Mouse (Mus musculus): ENCODE data around the gene Emc10. TPM values are rescaled to one million over a fixed set of nuclear protein-coding genes. Genes with fewer than 3 reads are reported as not detected.

Gene Emc10
- polyA plus RNA-seq (2015; fragmentation: Nextera tagmentation; extraction: Ambion mirVana): 51.6 and 62.1 TPM in 2 replicates

DNA sequence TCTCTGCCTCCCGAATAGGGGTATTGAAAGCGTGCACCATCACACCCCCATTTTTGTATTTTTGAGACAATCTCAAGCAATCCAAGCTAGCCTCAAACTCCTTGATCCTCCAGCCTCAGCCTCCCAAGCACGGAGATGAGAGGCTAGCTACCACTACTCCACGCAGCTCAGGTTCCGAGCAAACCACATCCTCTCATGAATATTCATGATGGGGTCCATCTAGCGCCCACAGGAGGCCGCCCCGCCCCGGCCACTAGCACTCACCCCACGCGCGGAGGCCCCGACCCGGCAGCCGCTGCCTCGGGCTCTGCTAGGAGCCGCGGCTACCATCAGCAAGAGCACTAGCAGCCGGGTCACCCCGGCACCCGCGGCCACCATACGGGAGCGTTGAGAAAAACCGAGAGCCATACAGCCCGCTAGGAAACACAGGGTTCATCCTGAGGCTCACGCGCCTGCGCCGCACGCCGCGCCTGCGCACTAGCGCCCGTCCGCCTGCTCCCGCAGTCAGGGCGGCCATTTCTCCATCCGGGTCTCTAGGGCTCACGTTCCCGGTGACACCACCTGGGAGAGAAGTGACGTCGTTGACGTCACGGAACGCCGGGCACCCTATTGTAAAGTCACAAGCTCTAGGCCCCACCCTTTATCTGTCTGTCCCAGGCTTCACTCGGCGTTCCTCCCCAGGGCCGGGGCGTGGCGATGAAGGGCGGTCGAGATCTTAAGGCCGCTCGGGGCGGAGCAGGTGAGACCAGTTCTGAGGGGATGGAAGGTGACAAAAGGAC is at the start of gene Emc10, which contains the start of gene Fam71e1:
Emc10 (minus strand) TSS at position 538 of the 779 bp plus-strand sequence.
Fam71e1 (plus strand) TSS at position 590 of the 779 bp plus-strand sequence.

GRCm38 (mm10) chr7:44531946-44532732 is 35.8 kb upstream of the Emc10 start, which contains the start of gene Spib:
Gene Spib (minus strand): TSS chr7:44532071.

DNA sequence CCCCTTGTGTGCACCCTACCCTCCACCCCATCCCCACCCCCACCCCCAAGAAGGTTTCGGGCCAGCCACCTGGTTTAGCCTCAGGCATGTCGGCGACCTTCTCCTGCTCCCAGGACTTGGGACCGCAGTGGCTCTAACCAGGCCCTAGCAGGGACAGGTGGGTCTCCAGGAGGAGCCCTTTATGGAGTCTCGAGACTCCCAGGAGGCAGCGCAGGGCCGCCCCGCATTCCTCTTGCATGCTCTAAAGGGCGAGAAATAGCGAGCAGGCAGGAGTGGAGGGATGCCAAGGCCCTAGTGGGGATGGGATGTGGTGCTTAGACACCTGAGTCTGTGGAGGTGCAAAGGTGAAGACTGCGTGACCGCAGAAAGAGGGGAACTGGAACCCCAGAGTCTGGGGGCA is 28.2 kb upstream of the Emc10 start, which contains the start of gene Mybpc2:
Mybpc2 (minus strand) TSS at position 155 of the 400 bp plus-strand sequence.

DNA sequence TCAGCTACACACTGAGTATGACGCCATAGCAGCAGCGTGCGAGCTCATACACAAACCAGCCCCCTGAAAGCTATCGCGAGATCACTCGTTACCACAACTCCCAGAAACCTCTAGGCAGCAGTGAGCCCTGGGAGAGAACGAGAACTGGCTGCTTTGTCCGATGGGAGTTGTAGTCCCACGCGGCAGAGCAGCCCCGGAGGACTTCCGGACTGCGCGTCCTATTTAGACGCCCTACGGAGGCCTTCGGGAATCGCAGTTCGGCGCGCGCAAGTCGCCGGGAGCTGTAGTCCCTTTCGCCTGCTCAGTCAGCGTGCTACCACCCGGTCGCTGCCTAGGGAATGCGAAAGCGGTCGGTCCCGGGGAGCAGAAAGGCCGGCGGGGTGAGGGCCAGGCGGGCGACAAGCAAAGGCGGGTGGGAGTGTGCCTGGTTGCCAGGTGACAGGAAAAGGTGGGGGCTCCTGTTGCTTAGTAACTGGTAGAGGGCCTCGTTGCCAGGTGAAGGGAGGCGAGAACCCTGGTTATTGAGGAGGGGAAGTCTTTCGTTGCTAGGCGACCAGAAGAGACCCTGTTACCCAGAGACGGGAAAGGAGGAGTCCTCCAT is 28.4 kb downstream of the Emc10 start, which contains the start of gene Josd2:
Josd2 (plus strand) TSS at position 170 of the 601 bp plus-strand sequence.

DNA sequence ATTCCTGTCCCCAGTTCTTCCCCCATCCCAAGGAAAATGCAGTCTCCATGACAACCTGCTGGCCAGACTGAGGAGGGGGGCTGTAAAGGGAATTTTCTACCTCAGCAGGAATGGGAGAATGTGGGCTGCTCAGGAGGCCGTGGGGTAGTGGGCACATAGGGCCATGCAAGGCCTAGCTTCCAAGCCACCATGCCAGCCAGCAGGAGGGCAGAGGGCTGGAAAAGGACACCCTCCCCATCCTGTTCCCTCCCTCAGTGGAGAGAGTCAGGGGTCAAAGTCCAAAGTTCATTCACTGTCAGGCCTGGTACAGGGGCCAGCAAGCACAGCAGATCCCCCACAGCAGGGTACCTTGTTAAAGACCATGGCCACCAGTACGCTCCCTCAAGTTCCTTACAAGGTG is 31.2 kb downstream of the Emc10 start, which contains the start of gene Aspdh:
Aspdh (plus strand) TSS at position 281 of the 400 bp plus-strand sequence.

Small RNA genes lying within 50 kb of the gene (microRNA-seq; reads per million reads assigned to microRNA genes)
- gene Mir7052: 0.30 to 0.64 reads per million in 2 experiments
- 0.41 to 0.42 reads per million in 2 experiments for gene Mir7053

Other genes with a start within 250 kb of the Emc10 start
- 0.46 and 1.0 TPM in 2 replicates for gene 1700028J19Rik, start 249.8 kb downstream of the Emc10 start, polyA plus RNA-seq (2015; fragmentation: Nextera tagmentation; extraction: Ambion mirVana)
- 46.6 and 50.7 TPM in 2 replicates for gene 2410002F23Rik, start 249.8 kb downstream of the Emc10 start, polyA plus RNA-seq (2015; fragmentation: Nextera tagmentation; extraction: Ambion mirVana)
- 1.9 and 2.3 TPM in 2 replicates for gene Acp4, start 239.2 kb downstream of the Emc10 start, polyA plus RNA-seq (2015; fragmentation: Nextera tagmentation; extraction: Ambion mirVana)
- gene Gm15517, start 235.1 kb downstream of the Emc10 start, polyA plus RNA-seq (2015; fragmentation: Nextera tagmentation; extraction: Ambion mirVana): not detected in 2 replicates
- 1.5 and 3.3 TPM in 2 replicates for gene Clec11a, start 189.6 kb downstream of the Emc10 start, polyA plus RNA-seq (2015; fragmentation: Nextera tagmentation; extraction: Ambion mirVana)
- gene Shank1, start 186.3 kb downstream of the Emc10 start, polyA plus RNA-seq (2015; fragmentation: Nextera tagmentation; extraction: Ambion mirVana): 0.41 and 0.55 TPM in 2 replicates
- 0.46 and 0.90 TPM in 2 replicates for gene Syt3, start 112.4 kb downstream of the Emc10 start, polyA plus RNA-seq (2015; fragmentation: Nextera tagmentation; extraction: Ambion mirVana)
- gene 1700008O03Rik, start 110.7 kb downstream of the Emc10 start, polyA plus RNA-seq (2015; fragmentation: Nextera tagmentation; extraction: Ambion mirVana): not detected in 2 replicates
- gene Lrrc4b, start 67.5 kb downstream of the Emc10 start, polyA plus RNA-seq (2015; fragmentation: Nextera tagmentation; extraction: Ambion mirVana): 0.12 and 0.17 TPM in 2 replicates
- gene Aspdh, start 31.1 kb downstream of the Emc10 start, polyA plus RNA-seq (2015; fragmentation: Nextera tagmentation; extraction: Ambion mirVana): not detected in 2 replicates
- gene Josd2, start 28.5 kb downstream of the Emc10 start, polyA plus RNA-seq (2015; fragmentation: Nextera tagmentation; extraction: Ambion mirVana): 96.3 and 103 TPM in 2 replicates
- gene Fam71e1, start 52 bp upstream of the Emc10 start, polyA plus RNA-seq (2015; fragmentation: Nextera tagmentation; extraction: Ambion mirVana): 6.9 and 7.1 TPM in 2 replicates
- gene Mybpc2, start 28.1 kb upstream of the Emc10 start, polyA plus RNA-seq (2015; fragmentation: Nextera tagmentation; extraction: Ambion mirVana): 253 and 339 TPM in 2 replicates
- 0.09 and 0.24 TPM in 2 replicates for gene Spib, start 35.5 kb upstream of the Emc10 start, polyA plus RNA-seq (2015; fragmentation: Nextera tagmentation; extraction: Ambion mirVana)
- gene Pold1, start 52.3 kb upstream of the Emc10 start, polyA plus RNA-seq (2015; fragmentation: Nextera tagmentation; extraction: Ambion mirVana): 16.8 and 19.4 TPM in 2 replicates
- 42.1 and 49.0 TPM in 2 replicates for gene Nr1h2, start 57.4 kb upstream of the Emc10 start, polyA plus RNA-seq (2015; fragmentation: Nextera tagmentation; extraction: Ambion mirVana)
- 0.81 and 1.3 TPM in 2 replicates for gene Napsa, start 75.9 kb upstream of the Emc10 start, polyA plus RNA-seq (2015; fragmentation: Nextera tagmentation; extraction: Ambion mirVana)
- 0.06 and 0.17 TPM in 2 replicates for gene Kcnc3, start 94.1 kb upstream of the Emc10 start, polyA plus RNA-seq (2015; fragmentation: Nextera tagmentation; extraction: Ambion mirVana)
- 2.8 and 3.5 TPM in 2 replicates for gene Myh14, start 174.3 kb upstream of the Emc10 start, polyA plus RNA-seq (2015; fragmentation: Nextera tagmentation; extraction: Ambion mirVana)
- not detected in 2 replicates for gene Izumo2, start 212.2 kb upstream of the Emc10 start, polyA plus RNA-seq (2015; fragmentation: Nextera tagmentation; extraction: Ambion mirVana)

Measured in skeletal muscle tissue, postnatal 0 days (tissue).